Mouse (Mus musculus) central nervous system, embryonic 14 days (tissue): Measurements from ENCODE around the gene Gm10439. TPM values are rescaled to one million over a fixed set of nuclear protein-coding genes. Genes with fewer than 3 reads are reported as not detected.

Experiments used
- polyA plus RNA-seq: library from polyadenylated mRNA; depleted of rRNA; stranded (reverse); fragments of >200 nt; gene quantifications from 2 replicates; pipeline ENCODE4 v1.2.3, GENCODE M21; 2012; rRNA removed

Gene Gm10439
- not detected in 2 replicates for polyA plus RNA-seq

DNA sequence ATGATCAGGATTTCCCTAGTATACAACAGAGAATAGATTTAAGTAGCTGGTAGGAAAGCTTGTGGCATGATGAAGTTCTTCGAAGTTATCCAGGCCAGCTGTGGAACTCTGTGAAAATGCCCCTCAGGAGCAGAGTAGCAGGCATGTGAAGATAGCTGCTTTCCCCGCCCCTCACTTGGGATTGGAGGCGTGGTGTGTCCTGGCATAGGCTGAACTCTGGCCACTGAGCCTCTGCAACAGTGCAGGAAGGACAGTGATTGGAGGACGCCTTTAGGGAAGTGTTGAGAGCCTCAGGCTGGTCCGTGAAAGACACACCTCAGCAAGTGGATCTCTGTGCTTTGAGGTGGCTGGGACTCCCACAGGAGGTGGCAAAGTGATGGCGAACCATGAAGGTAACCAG, at the start of gene Gm10439:
Gm10439 (plus strand) TSS at position 301 of the 400 bp plus-strand sequence.

Other genes with a start within 250 kb of the Gm10439 start
- not detected in 2 replicates for gene Gm15085, start 147.0 kb upstream of the Gm10439 start, polyA plus RNA-seq
- gene Gm15097, start 189.9 kb downstream of the Gm10439 start, polyA plus RNA-seq = not detected in 2 replicates